Mouse (Mus musculus): ENCODE data around the gene Bad.

DNA sequence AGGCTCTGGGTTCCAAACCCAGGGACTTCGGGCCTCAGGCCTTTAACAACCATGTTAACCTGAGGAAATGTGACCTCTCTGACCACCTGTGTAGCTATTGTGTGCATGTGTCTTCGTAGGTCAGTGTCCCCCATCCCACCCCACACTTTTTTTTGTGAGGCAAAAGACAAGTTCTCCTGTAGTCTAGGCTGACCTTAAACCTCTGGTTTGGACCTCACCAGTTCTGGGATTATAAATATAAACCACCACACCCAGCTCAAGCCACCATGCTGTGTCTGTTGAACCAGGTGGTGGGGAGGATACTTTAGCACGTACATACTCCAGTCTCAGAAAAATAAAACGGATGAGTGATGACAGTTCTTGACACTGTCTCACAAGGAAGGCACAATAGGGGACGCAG is 8.3 kb downstream of the Bad start:
- TF ChIP-seq CTCF (IDR thresholded peaks at IDR 0.05; ENCODE audit: low read depth) (no peak), EP300 (optimal IDR thresholded peaks at IDR 0.05) (no peak)
